Mouse (Mus musculus) midbrain, postnatal 0 days (tissue): ENCODE data around the gene Col17a1. TPM values are rescaled to one million over a fixed set of nuclear protein-coding genes. Genes with fewer than 3 reads are reported as not detected.

Experiments used
- ATAC-seq: fragments of 200-750 bp; cut with Nextera tagmentation; 2 replicates; pipeline ENCODE4 v1.8.0; 2017; ENCODE audit warnings: moderate number of reproducible peaks, mild to moderate bottlenecking, moderate TSS enrichment, moderate library complexity; ENCODE audit not compliant: low FRiP score
- DNase-seq: peaks from one replicate; pipeline ENCODE4 v3.0.0-alpha.2; 2015; ENCODE audit warnings: low spot score
- H3K27ac ChIP-seq: fragments of 300-500 bp; sonication (generic); 2 replicates; pipeline ENCODE4 v1.5.1; 2014; ENCODE audit warnings: low read depth, mild to moderate bottlenecking, low read length, mixed read lengths
- H3K27me3 ChIP-seq: fragments of 300-500 bp; sonication (generic); 2 replicates; pipeline ENCODE4 v1.6.1; 2014; ENCODE audit warnings: low read length, control low read depth, mixed read lengths; ENCODE audit not compliant: insufficient read depth
- H3K36me3 ChIP-seq: fragments of 300-500 bp; sonication (generic); 2 replicates; pipeline ENCODE4 v1.6.1; 2014; ENCODE audit warnings: low read length, control low read depth, mixed read lengths; ENCODE audit not compliant: insufficient read depth
- H3K4me1 ChIP-seq: fragments of 300-500 bp; sonication (generic); 2 replicates; pipeline ENCODE4 v1.6.1; 2014; ENCODE audit warnings: mild to moderate bottlenecking, control low read depth, antibody characterized with exemption, low read length, mixed read lengths; ENCODE audit not compliant: insufficient read depth
- H3K4me2 ChIP-seq: fragments of 300-500 bp; sonication (generic); 2 replicates; pipeline ENCODE4 v1.6.1; 2014; ENCODE audit warnings: low read depth, mild to moderate bottlenecking, low read length, mixed read lengths; ENCODE audit not compliant: poor library complexity, severe bottlenecking
- H3K4me3 ChIP-seq: fragments of 300-500 bp; sonication (generic); 2 replicates; pipeline ENCODE4 v1.5.1; 2014; ENCODE audit warnings: low read depth, mild to moderate bottlenecking, low read length, moderate library complexity
- H3K9ac ChIP-seq: fragments of 300-500 bp; sonication (generic); replicated peaks from 2 replicates; pipeline ENCODE4 v1.6.1; 2014; ENCODE audit warnings: mild to moderate bottlenecking, low read length, moderate library complexity, mixed read lengths; ENCODE audit not compliant: poor library complexity, severe bottlenecking
- H3K9me3 ChIP-seq: fragments of 300-500 bp; sonication (generic); 2 replicates; pipeline ENCODE4 v1.6.1; 2016; ENCODE audit warnings: low read length, control low read depth
- CTCF ChIP-seq: IDR thresholded peaks from 2 replicates; pipeline ENCODE4 v1.5.1; 2016; ENCODE audit warnings: antibody characterized with exemption, mild to moderate bottlenecking
- WGBS: fragments of 180-500 bp; shearing (Covaris S2); extraction: QIAGEN DNeasy Blood & Tissue Kit; methylation state at CpG from one replicate; pipeline ENCODE4 v1.1.7; 2014; 5-methylcytosine and 5-hydroxymethylcytosine counted together
- polyA plus RNA-seq: library from polyadenylated mRNA; unstranded; fragments of >200 nt; fragmentation: Nextera tagmentation; extraction: Ambion mirVana; gene quantifications from 2 replicates; pipeline ENCODE4 v1.2.1, GENCODE M21; 2015
- total RNA-seq: library from RNA; depleted of rRNA; stranded (reverse); fragments of >200 nt; gene quantifications from 2 replicates; pipeline ENCODE4 v1.2.3, GENCODE M21; 2014; rRNA removed

Gene Col17a1
- total and polyA plus RNA-seq, 2 experiments from 2014 or later = 0.33 to 1.6 TPM

DNA sequence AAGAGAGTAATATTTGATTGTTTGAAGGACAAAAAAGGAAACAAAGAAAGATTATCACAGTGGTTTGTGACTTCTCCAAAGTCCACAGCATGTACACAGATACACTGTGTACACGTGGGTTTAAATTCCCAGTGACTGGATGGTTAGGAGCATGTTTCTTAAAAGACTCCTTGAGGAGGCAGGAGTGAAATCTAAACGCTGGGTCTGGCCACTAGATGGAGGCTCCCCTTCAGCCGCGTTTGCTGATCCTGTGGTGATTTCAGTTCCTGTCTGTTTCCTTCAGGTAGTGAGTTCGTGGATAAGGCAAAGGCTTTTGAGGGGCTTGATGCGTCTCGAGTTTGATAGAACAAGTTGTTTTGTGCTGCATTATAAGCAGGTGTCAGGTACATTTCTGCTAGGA lies 78.5 kb downstream of the Col17a1 start:
- ATAC-seq = no peak

DNA sequence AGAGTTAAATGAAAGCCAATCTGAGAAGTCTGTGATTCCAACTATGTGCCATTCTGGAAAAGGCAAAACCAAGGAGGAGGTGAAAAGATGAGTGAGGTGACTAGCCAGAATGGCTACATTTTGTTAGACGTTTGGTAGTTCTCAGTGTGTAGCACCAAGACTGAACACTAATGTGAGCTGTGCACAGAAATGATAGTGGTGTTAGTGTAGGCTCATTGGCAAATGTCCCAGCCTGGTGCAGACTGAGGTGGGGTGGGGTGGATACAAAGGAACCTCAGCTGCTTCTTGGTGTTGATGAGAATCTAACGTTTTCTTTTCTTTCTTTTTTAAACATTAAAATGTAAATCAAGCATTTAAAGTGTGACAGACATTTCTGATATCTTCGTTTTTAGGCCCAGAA lies 83.4 kb downstream of the Col17a1 start:
- Histone ChIP-seq H3K4me3 (no peak overlapping the region), H3K4me1 (no peaks in the 10 kb centered on the region), H3K4me2 (no peak overlapping the region), H3K27ac (no peak overlapping the region), H3K27me3 (no peaks in the 10 kb centered on the region), H3K9me3 (no peaks in the 10 kb centered on the region), H3K36me3 (no peaks in the 10 kb centered on the region; the same call in 1 of the 2 replicates), H3K9ac (no peak overlapping the region)
- TF ChIP-seq CTCF = no peak
- no peak for DNase-seq
- 69% methylated on average over 3 of the region's 3 CpGs for WGBS
- no peak for ATAC-seq

More for the DNA sequence above, 78.5 kb downstream of the Col17a1 start:
- Histone ChIP-seq H3K27me3 (no peaks in the 10 kb centered on the region), H3K4me1 (no peaks in the 10 kb centered on the region), H3K9ac (no peak overlapping the region), H3K36me3 (no peaks in the 10 kb centered on the region; the same call in 1 of the 2 replicates), H3K4me3 (no peak overlapping the region), H3K4me2 (no peak overlapping the region), H3K9me3 (no peaks in the 10 kb centered on the region), H3K27ac (no peak overlapping the region)
- peak; percentile 40 for TF ChIP-seq CTCF
- DNase-seq = peak; percentile 2
- WGBS = 56% methylated on average over 7 of the region's 7 CpGs

Other genes with a start within 250 kb of the Col17a1 start
- 21.0 and 27.4 TPM in 2 replicates for gene Sh3pxd2a, start 227.7 kb downstream of the Col17a1 start, total RNA-seq
- gene Sh3pxd2a, start 227.7 kb downstream of the Col17a1 start, polyA plus RNA-seq = 1.2 and 1.5 TPM in 2 replicates
- 16.3 and 28.1 TPM in 2 replicates for gene Stn1, start 154.6 kb downstream of the Col17a1 start, total RNA-seq
- gene Stn1, start 154.6 kb downstream of the Col17a1 start, polyA plus RNA-seq = 19.5 and 22.2 TPM in 2 replicates
- 19.5 and 33.3 TPM in 2 replicates for gene Slk, start 112.4 kb downstream of the Col17a1 start, total RNA-seq
- gene Slk, start 112.4 kb downstream of the Col17a1 start, polyA plus RNA-seq = 2.7 and 4.0 TPM in 2 replicates
- gene Sfr1, start 39.6 kb upstream of the Col17a1 start, total RNA-seq = 42.7 and 48.9 TPM in 2 replicates
- 183 TPM in 2 replicates for gene Sfr1, start 39.6 kb upstream of the Col17a1 start, polyA plus RNA-seq
- 95.4 and 142 TPM in 2 replicates for gene Gsto1, start 162.9 kb upstream of the Col17a1 start, total RNA-seq
- 148 and 152 TPM in 2 replicates for gene Gsto1, start 162.9 kb upstream of the Col17a1 start, polyA plus RNA-seq
- gene Gsto2, start 173.4 kb upstream of the Col17a1 start, total RNA-seq = 0.16 and 0.66 TPM in 2 replicates
- 1.1 TPM in 2 replicates for gene Gsto2, start 173.4 kb upstream of the Col17a1 start, polyA plus RNA-seq
- 0.66 and 4.2 TPM in 2 replicates for gene Cfap43, start 227.2 kb upstream of the Col17a1 start, total RNA-seq
- gene Cfap43, start 227.2 kb upstream of the Col17a1 start, polyA plus RNA-seq = 0.82 and 2.6 TPM in 2 replicates
- gene Itprip, start 227.2 kb upstream of the Col17a1 start, total RNA-seq = 2.7 and 3.5 TPM in 2 replicates
- 1.4 and 1.5 TPM in 2 replicates for gene Itprip, start 227.2 kb upstream of the Col17a1 start, polyA plus RNA-seq
- 0.38 and 1.2 TPM in 2 replicates for gene Cfap58, start 245.6 kb upstream of the Col17a1 start, total RNA-seq
- 0.54 and 0.91 TPM in 2 replicates for gene Cfap58, start 245.6 kb upstream of the Col17a1 start, polyA plus RNA-seq